Mouse (Mus musculus) heart, embryonic 15.5 days (tissue): ENCODE data around the gene Nras. TPM values are rescaled to one million over a fixed set of nuclear protein-coding genes. Genes with fewer than 3 reads are reported as not detected.

Source experiments
- ATAC-seq: fragments of 200-750 bp; cut with Nextera tagmentation; replicated peaks from 2 replicates; pipeline ENCODE4 v1.8.0; 2017; ENCODE audit warnings: low read depth, moderate TSS enrichment; ENCODE audit not compliant: insufficient number of reproducible peaks, insufficient read depth, low FRiP score
- H3K27ac ChIP-seq: fragments of 300-500 bp; sonication (generic); 2 replicates; pipeline ENCODE4 v1.5.1; 2015; ENCODE audit warnings: mild to moderate bottlenecking, inconsistent platforms
- H3K27me3 ChIP-seq: fragments of 300-500 bp; sonication (generic); 2 replicates; pipeline ENCODE4 v1.6.1; 2015; ENCODE audit warnings: inconsistent platforms
- H3K36me3 ChIP-seq: fragments of 300-500 bp; sonication (generic); 2 replicates; pipeline ENCODE4 v1.6.1; 2015; ENCODE audit warnings: mild to moderate bottlenecking, inconsistent platforms
- H3K4me1 ChIP-seq: fragments of 300-500 bp; sonication (generic); replicated peaks from 2 replicates; pipeline ENCODE4 v1.6.1; 2015; ENCODE audit warnings: inconsistent platforms
- H3K4me2 ChIP-seq: fragments of 300-500 bp; sonication (generic); 2 replicates; pipeline ENCODE4 v1.6.1; 2015; ENCODE audit warnings: inconsistent platforms, mild to moderate bottlenecking, moderate library complexity
- H3K4me3 ChIP-seq: fragments of 300-500 bp; sonication (generic); 2 replicates; pipeline ENCODE4 v1.5.1; 2015; ENCODE audit warnings: mild to moderate bottlenecking, inconsistent platforms
- H3K9ac ChIP-seq: fragments of 300-500 bp; sonication (generic); 2 replicates; pipeline ENCODE4 v1.6.1; 2015; ENCODE audit warnings: mild to moderate bottlenecking, inconsistent platforms
- H3K9me3 ChIP-seq: fragments of 300-500 bp; sonication (generic); replicated peaks from 2 replicates; pipeline ENCODE4 v1.6.1; 2016; ENCODE audit warnings: inconsistent platforms
- WGBS: fragments of 180-500 bp; shearing (Covaris S2); methylation state at CpG from one replicate; pipeline ENCODE4 v1.1.7; 2015; ENCODE audit warnings: mixed read lengths; 5-methylcytosine and 5-hydroxymethylcytosine counted together
- polyA plus RNA-seq: library from polyadenylated mRNA; unstranded; fragments of >200 nt; fragmentation: Nextera tagmentation; extraction: Ambion mirVana; gene quantifications from 2 replicates; pipeline ENCODE4 v1.2.1, GENCODE M21; 2015

The Nras gene
- polyA plus RNA-seq: 60.5 and 73.7 TPM in 2 replicates

- Histone ChIP-seq H3K4me2 (peak within 1 kb of the TSS; percentile 65), H3K4me1 (peaks cover 9% of the 10 kb centered on the region; the same call in 1 of the 2 replicates), H3K27me3 (no peaks in the 10 kb centered on the region), H3K9me3 (no peaks in the 10 kb centered on the region), H3K9ac (peak within 1 kb of the TSS; percentile 70), H3K36me3 (peaks cover 65% of the 10 kb centered on the region), H3K27ac (peak within 1 kb of the TSS; percentile 90), H3K4me3 (peak within 1 kb of the TSS; percentile 71)
- 2% methylated on average over 46 of the region's 46 CpGs for WGBS
- peak; percentile 98 for ATAC-seq
Observed at GRCm38 (mm10) chr3:103058207-103059157, at the start of gene Nras. Gene Nras (plus strand): TSS chr3:103058285.

GRCm38 (mm10) chr3:103017350-103017749 lies 40.7 kb upstream of the Nras start:
- Histone ChIP-seq H3K27me3 (no peaks in the 10 kb centered on the region), H3K27ac (no peak overlapping the region), H3K4me3 (no peak overlapping the region), H3K36me3 (no peaks in the 10 kb centered on the region), H3K4me1 (peaks cover 9% of the 10 kb centered on the region), H3K4me2 (no peak overlapping the region), H3K9me3 (no peaks in the 10 kb centered on the region), H3K9ac (no peak overlapping the region)
- WGBS: 35% methylated on average over 2 of the region's 2 CpGs
- no peak for ATAC-seq

- 82% methylated on average over 2 of the region's 2 CpGs for WGBS
- Histone ChIP-seq H3K4me3 (peak overlapping the region; percentile 96; the same call in 1 of the 2 replicates), H3K27me3 (no peaks in the 10 kb centered on the region), H3K9ac (no peak overlapping the region), H3K9me3 (no peaks in the 10 kb centered on the region), H3K4me2 (peak overlapping the region; percentile 61), H3K4me1 (peaks cover 11% of the 10 kb centered on the region), H3K27ac (peak overlapping the region; percentile 97; the same call in 1 of the 2 replicates), H3K36me3 (no peaks in the 10 kb centered on the region)
- no peak for ATAC-seq
Observed at GRCm38 (mm10) chr3:103019462-103019861, 38.6 kb upstream of the Nras start.

GRCm38 (mm10) chr3:103020249-103020942 lies 37.7 kb upstream of the Nras start, which contains the start of gene Csde1:
Gene Csde1 (plus strand): TSS chr3:103020426.
- H3K27me3 ChIP-seq: no peaks in the 10 kb centered on the region
- H3K4me1 ChIP-seq: peaks cover 11% of the 10 kb centered on the region
- H3K36me3 ChIP-seq: no peaks in the 10 kb centered on the region
- peak within 1 kb of the TSS; percentile 97 for H3K27ac ChIP-seq
- peak; percentile 92 for ATAC-seq
- peak within 1 kb of the TSS; percentile 79 for H3K4me2 ChIP-seq
- H3K9me3 ChIP-seq: no peaks in the 10 kb centered on the region
- H3K9ac ChIP-seq: peak within 1 kb of the TSS; percentile 99
- H3K4me3 ChIP-seq: peak within 1 kb of the TSS; percentile 96
- under 1% methylated on average over 55 of the region's 55 CpGs for WGBS

GRCm38 (mm10) chr3:103020943-103021638 lies 37.0 kb upstream of the Nras start:
- no peaks in the 10 kb centered on the region for H3K36me3 ChIP-seq
- H3K27me3 ChIP-seq: no peaks in the 10 kb centered on the region
- peak overlapping the region; percentile 96 for H3K4me3 ChIP-seq
- H3K4me1 ChIP-seq: peaks cover 11% of the 10 kb centered on the region
- ATAC-seq: peak; percentile 90
- H3K9ac ChIP-seq: peak overlapping the region; percentile 99
- H3K9me3 ChIP-seq: no peaks in the 10 kb centered on the region
- under 1% methylated on average over 34 of the region's 37 CpGs for WGBS
- H3K27ac ChIP-seq: peak overlapping the region; percentile 97
- H3K4me2 ChIP-seq: peak overlapping the region; percentile 79

- WGBS: 91% methylated on average over 1 of the region's 1 CpGs
- H3K27me3 ChIP-seq: no peaks in the 10 kb centered on the region
- H3K4me3 ChIP-seq: no peak overlapping the region
- H3K36me3 ChIP-seq: peaks cover 25% of the 10 kb centered on the region
- no peak overlapping the region for H3K4me2 ChIP-seq
- no peak overlapping the region for H3K9ac ChIP-seq
- H3K4me1 ChIP-seq: peaks cover 11% of the 10 kb centered on the region
- H3K27ac ChIP-seq: no peak overlapping the region
- no peaks in the 10 kb centered on the region for H3K9me3 ChIP-seq
- ATAC-seq: no peak
Observed at GRCm38 (mm10) chr3:103026174-103026573, 31.9 kb upstream of the Nras start.

GRCm38 (mm10) chr3:103040285-103040684 lies 17.8 kb upstream of the Nras start:
- no peaks in the 10 kb centered on the region for H3K9me3 ChIP-seq
- peaks cover 64% of the 10 kb centered on the region for H3K36me3 ChIP-seq
- no peak overlapping the region for H3K9ac ChIP-seq
- H3K27me3 ChIP-seq: no peaks in the 10 kb centered on the region
- no peak overlapping the region for H3K4me2 ChIP-seq
- H3K4me3 ChIP-seq: no peak overlapping the region
- ATAC-seq: no peak
- H3K27ac ChIP-seq: no peak overlapping the region
- no peaks in the 10 kb centered on the region for H3K4me1 ChIP-seq
- 93% methylated on average over 6 of the region's 6 CpGs for WGBS

- 78% methylated on average over 1 of the region's 1 CpGs for WGBS
- H3K36me3 ChIP-seq: peaks cover 69% of the 10 kb centered on the region
Observed at GRCm38 (mm10) chr3:103040861-103041379, 17.2 kb upstream of the Nras start.

GRCm38 (mm10) chr3:103056016-103056595 lies 2.0 kb upstream of the Nras start:
- whole genome bisulfite sequencing: 83% methylated on average over 5 of the region's 5 CpGs
- no peak overlapping the region for H3K4me3 ChIP-seq

More at GRCm38 (mm10) chr3:103040861-103041379, 17.2 kb upstream of the Nras start:
- Histone ChIP-seq H3K4me2 (no peak overlapping the region), H3K27ac (no peak overlapping the region), H3K9me3 (no peaks in the 10 kb centered on the region), H3K4me1 (no peaks in the 10 kb centered on the region), H3K4me3 (no peak overlapping the region), H3K27me3 (no peaks in the 10 kb centered on the region), H3K9ac (no peak overlapping the region)
- ATAC-seq: no peak

GRCm38 (mm10) chr3:103057752-103058151 lies 333 bp upstream of the Nras start:
- Histone ChIP-seq H3K4me1 (peaks cover 9% of the 10 kb centered on the region; the same call in 1 of the 2 replicates), H3K27me3 (no peaks in the 10 kb centered on the region), H3K9ac (peak overlapping the region; percentile 38; the same call in 1 of the 2 replicates), H3K36me3 (peaks cover 64% of the 10 kb centered on the region), H3K27ac (peak overlapping the region; percentile 90), H3K4me2 (peak overlapping the region; percentile 65), H3K4me3 (peak overlapping the region; percentile 71), H3K9me3 (no peaks in the 10 kb centered on the region)
- 4% methylated on average over 10 of the region's 10 CpGs for WGBS
- peak; percentile 16 for ATAC-seq

More at GRCm38 (mm10) chr3:103056016-103056595, 2.0 kb upstream of the Nras start:
- peaks cover 66% of the 10 kb centered on the region for H3K36me3 ChIP-seq
- H3K27ac ChIP-seq: no peak overlapping the region
- H3K9me3 ChIP-seq: no peaks in the 10 kb centered on the region
- H3K4me1 ChIP-seq: peaks cover 9% of the 10 kb centered on the region; the same call in 1 of the 2 replicates
- no peaks in the 10 kb centered on the region for H3K27me3 ChIP-seq
- no peak overlapping the region for H3K4me2 ChIP-seq
- no peak for ATAC-seq
- H3K9ac ChIP-seq: no peak overlapping the region
